In the genomic region with DNA sequence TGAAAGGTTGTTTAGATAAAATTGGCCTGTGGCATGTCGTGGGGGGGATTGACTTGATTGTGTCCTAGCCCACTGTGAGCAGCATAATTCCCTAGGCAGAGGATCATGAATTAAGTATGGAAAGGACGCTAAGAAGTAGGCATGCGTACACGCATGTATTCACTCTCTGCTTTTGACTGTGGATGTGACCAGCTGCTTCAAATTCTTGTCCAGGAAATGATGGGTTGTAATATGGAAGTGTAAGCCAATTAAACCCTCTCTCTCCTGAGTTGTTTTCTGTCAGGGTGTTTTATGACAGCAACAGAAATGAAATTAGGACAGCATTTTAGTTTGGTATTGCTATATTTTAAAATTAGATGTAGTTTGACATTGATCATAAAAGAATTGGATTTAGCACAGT, we compare ENCODE assay signal across 28 mouse cellular contexts. TPM values are rescaled to one million over a fixed set of nuclear protein-coding genes. Genes with fewer than 3 reads are reported as not detected.
DNase-seq lines count a peak whose midpoint lies in the region; ATAC-seq and TF ChIP-seq lines count a peak whose summit lies in the region.
"Had no signal": no experiment of that assay in that cellular context is flagged by ENCODE, and none has a peak within 500 bp of the region (broad histone marks: within the 10 kb centered on the region; RNA-seq: fewer than 3 reads in every experiment).

No protein-coding gene starts in this region.

- H3K27me3 ChIP-seq in forebrain, embryonic 14.5 days (replicated peaks; ENCODE audit: control insufficient read depth, insufficient read depth, low read length): no peaks in the 10 kb centered on the region
- H3K27me3 ChIP-seq in forebrain, embryonic 12.5 days: no peaks in the 10 kb centered on the region
- H3K27me3 ChIP-seq in forebrain, postnatal 0 days (ENCODE audit: insufficient read depth, low read length): no peaks in the 10 kb centered on the region
- no peaks in the 10 kb centered on the region for H3K27me3 ChIP-seq in forebrain, embryonic 10.5 days (ENCODE audit: poor library complexity, severe bottlenecking)
- H3K27me3 ChIP-seq in kidney, postnatal 0 days (ENCODE audit: insufficient read depth, low read length): no peaks in the 10 kb centered on the region
- no peaks in the 10 kb centered on the region for H3K27me3 ChIP-seq in kidney, adult 2 months (replicated peaks; ENCODE audit: control insufficient read depth, insufficient read depth, low read length)
- H3K27me3 ChIP-seq: embryonic facial prominence, embryonic 12.5 days; embryonic facial prominence, embryonic 15.5 days; hindbrain, embryonic 12.5 days; hindbrain, embryonic 15.5 days had no signal

- TF ChIP-seq CTCF in forebrain, postnatal 0 days (IDR thresholded peaks at IDR 0.05; ENCODE audit: low read depth): no peak
- TF ChIP-seq CTCF in kidney, postnatal 0 days (IDR thresholded peaks at IDR 0.05; ENCODE audit: low read depth): no peak
- TF ChIP-seq CTCF in kidney, adult 2 months (conservative IDR thresholded peaks at IDR 0.05; ENCODE audit: insufficient read depth, insufficient read length, low read depth, low read length): no peak

- H3K36me3 ChIP-seq in forebrain, embryonic 14.5 days (ENCODE audit: control insufficient read depth, insufficient read depth, low read length): peaks cover 31% of the 10 kb centered on the region
- peaks cover 39% of the 10 kb centered on the region for H3K36me3 ChIP-seq in forebrain, embryonic 12.5 days (replicated peaks)
- peaks cover 9% of the 10 kb centered on the region; the same call in 1 of the 2 replicates for H3K36me3 ChIP-seq in forebrain, postnatal 0 days (ENCODE audit: insufficient read depth)
- peaks cover 49% of the 10 kb centered on the region for H3K36me3 ChIP-seq in forebrain, embryonic 10.5 days (replicated peaks)
- 0 out of 2 replicates have a peak, but pooled peaks cover 2% of the 10 kb centered on the region for H3K36me3 ChIP-seq in kidney, postnatal 0 days (ENCODE audit: insufficient read depth, low read length)
- H3K36me3 ChIP-seq in kidney, adult 2 months (ENCODE audit: control insufficient read depth, insufficient read depth, low read length): no peaks in the 10 kb centered on the region

- WGBS in forebrain, embryonic 14.5 days: 72% methylated on average over 4 of the region's 4 CpGs
- 92% methylated on average over 4 of the region's 4 CpGs for WGBS in forebrain, embryonic 12.5 days
- 64% methylated on average over 4 of the region's 4 CpGs for WGBS in forebrain, postnatal 0 days
- 87% methylated on average over 4 of the region's 4 CpGs for WGBS in forebrain, embryonic 10.5 days
- 88% methylated on average over 4 of the region's 4 CpGs for WGBS in kidney, postnatal 0 days
- WGBS in kidney, adult 2 months: 82% methylated on average over 4 of the region's 4 CpGs

- H3K9me3 ChIP-seq in forebrain, embryonic 14.5 days (replicated peaks; ENCODE audit: control insufficient read depth, low read length): no peaks in the 10 kb centered on the region
- H3K9me3 ChIP-seq in forebrain, embryonic 12.5 days: no peaks in the 10 kb centered on the region
- H3K9me3 ChIP-seq in forebrain, postnatal 0 days (ENCODE audit: low read length): no peaks in the 10 kb centered on the region
- no peaks in the 10 kb centered on the region for H3K9me3 ChIP-seq in forebrain, embryonic 10.5 days
- no peaks in the 10 kb centered on the region for H3K9me3 ChIP-seq in kidney, postnatal 0 days (replicated peaks; ENCODE audit: low read length)
- H3K9me3 ChIP-seq: embryonic facial prominence, embryonic 12.5 days; embryonic facial prominence, embryonic 15.5 days; heart, embryonic 10.5 days; hindbrain, embryonic 12.5 days; hindbrain, embryonic 15.5 days had no signal

- TF ChIP-seq POLR2A in kidney, adult 2 months (IDR thresholded peaks at IDR 0.05; ENCODE audit: low read depth, low read length): no peak

- peak; percentile 39 for DNase-seq in forebrain, embryonic 14.5 days (ENCODE audit: low spot score)
- DNase-seq in forebrain, postnatal 0 days: peak; percentile 53
- DNase-seq in forebrain, embryonic 10.5 days (ENCODE audit: extremely low spot score, low spot score): no peak
- peak; percentile 18 for DNase-seq in kidney, postnatal 0 days (ENCODE audit: low spot score)
- no peak for DNase-seq in kidney, adult 2 months
- DNase-seq: adrenal gland, adult 8-10 months; adrenal gland, postnatal 25 days; cerebellum, adult 11 months; cerebellum, adult 2 months; cerebellum, adult 9-11 months; cerebellum, postnatal 25 days; gastrocnemius, postnatal 25 days; heart, adult 18-20 months; kidney, adult 8-10 months had no signal

- no peak overlapping the region for H3K9ac ChIP-seq in forebrain, embryonic 14.5 days (ENCODE audit: low read length)
- H3K9ac ChIP-seq in forebrain, embryonic 12.5 days: no peak overlapping the region
- H3K9ac ChIP-seq in forebrain, postnatal 0 days: no peak overlapping the region
- no peak overlapping the region for H3K9ac ChIP-seq in kidney, postnatal 0 days (ENCODE audit: low read depth, low read length)
- H3K9ac ChIP-seq: embryonic facial prominence, embryonic 12.5 days; embryonic facial prominence, embryonic 15.5 days; hindbrain, embryonic 12.5 days; hindbrain, embryonic 15.5 days had no signal

- ATAC-seq in forebrain, embryonic 14.5 days: no peak
- ATAC-seq in forebrain, embryonic 12.5 days (ENCODE audit: low FRiP score): no peak
- peak; percentile 40 for ATAC-seq in forebrain, postnatal 0 days
- ATAC-seq in kidney, postnatal 0 days (replicated peaks; ENCODE audit: low FRiP score, low read depth): no peak
- ATAC-seq: activated CD4-positive, CD25-positive, alpha-beta regulatory T cell, adult 4 months; intestine, postnatal 0 days had no signal

- H3K4me1 ChIP-seq in forebrain, embryonic 14.5 days (ENCODE audit: control insufficient read depth, insufficient read depth, low read length): 0 out of 2 replicates have a peak, but pooled peaks cover 2% of the 10 kb centered on the region
- H3K4me1 ChIP-seq in forebrain, embryonic 12.5 days: no peaks in the 10 kb centered on the region
- H3K4me1 ChIP-seq in forebrain, postnatal 0 days (ENCODE audit: insufficient read depth): no peaks in the 10 kb centered on the region
- no peaks in the 10 kb centered on the region for H3K4me1 ChIP-seq in forebrain, embryonic 10.5 days
- no peaks in the 10 kb centered on the region for H3K4me1 ChIP-seq in kidney, postnatal 0 days (replicated peaks; ENCODE audit: insufficient read depth, low read length)
- H3K4me1 ChIP-seq in kidney, adult 2 months (ENCODE audit: control insufficient read depth, insufficient read depth, low read length): no peaks in the 10 kb centered on the region
- H3K4me1 ChIP-seq: embryonic facial prominence, embryonic 12.5 days; hindbrain, embryonic 12.5 days had no signal

- no peak overlapping the region for H3K4me2 ChIP-seq in forebrain, embryonic 14.5 days (ENCODE audit: low read length)
- H3K4me2 ChIP-seq in forebrain, embryonic 12.5 days: no peak overlapping the region
- H3K4me2 ChIP-seq in forebrain, postnatal 0 days (ENCODE audit: low read depth): no peak overlapping the region
- H3K4me2 ChIP-seq in kidney, postnatal 0 days (ENCODE audit: low read length): no peak overlapping the region
- H3K4me2 ChIP-seq: embryonic facial prominence, embryonic 12.5 days; embryonic facial prominence, embryonic 15.5 days; hindbrain, embryonic 12.5 days; hindbrain, embryonic 15.5 days had no signal

- H3K27ac ChIP-seq in forebrain, embryonic 14.5 days (ENCODE audit: low read depth, low read length): peak overlapping the region; percentile 23; the same call in 1 of the 2 replicates
- H3K27ac ChIP-seq in forebrain, embryonic 12.5 days: no peak overlapping the region
- H3K27ac ChIP-seq in forebrain, postnatal 0 days (ENCODE audit: low read depth, low read length): no peak overlapping the region
- no peak overlapping the region for H3K27ac ChIP-seq in forebrain, embryonic 10.5 days
- no peak overlapping the region for H3K27ac ChIP-seq in kidney, postnatal 0 days
- no peak overlapping the region for H3K27ac ChIP-seq in kidney, adult 2 months (ENCODE audit: insufficient read depth, low read depth, low read length)
- H3K27ac ChIP-seq: embryonic facial prominence, embryonic 12.5 days; embryonic facial prominence, embryonic 15.5 days; heart, embryonic 10.5 days; hindbrain, embryonic 12.5 days; hindbrain, embryonic 15.5 days had no signal

- H3K4me3 ChIP-seq in forebrain, embryonic 14.5 days (ENCODE audit: low read depth, low read length): no peak overlapping the region
- H3K4me3 ChIP-seq in forebrain, embryonic 12.5 days (replicated peaks): no peak overlapping the region
- no peak overlapping the region for H3K4me3 ChIP-seq in forebrain, postnatal 0 days (ENCODE audit: low read depth, low read length)
- H3K4me3 ChIP-seq in forebrain, embryonic 10.5 days: no peak overlapping the region
- H3K4me3 ChIP-seq in kidney, postnatal 0 days (replicated peaks; ENCODE audit: low read depth, low read length): no peak overlapping the region
- no peak overlapping the region for H3K4me3 ChIP-seq in kidney, adult 2 months (ENCODE audit: insufficient read depth, low read depth, low read length)
- H3K4me3 ChIP-seq: embryonic facial prominence, embryonic 12.5 days; embryonic facial prominence, embryonic 15.5 days; heart, embryonic 10.5 days; hindbrain, embryonic 12.5 days; hindbrain, embryonic 15.5 days had no signal

RNA-seq across cellular contexts. Expression of a gene that starts 39.9 kb away (rescaled TPM):
- not detected in 2 replicates for polyA plus RNA-seq in forebrain, embryonic 14.5 days (2014; fragmentation: Nextera tagmentation; extraction: Ambion mirVana)
- 0.15 and 0.31 TPM in 2 replicates for polyA plus RNA-seq in forebrain, embryonic 12.5 days (2016; fragmentation: Nextera tagmentation; extraction: Ambion mirVana)
- total RNA-seq in forebrain, postnatal 0 days (2014; rRNA removed): not detected in 2 replicates
- not detected in 2 replicates for polyA plus RNA-seq in forebrain, postnatal 0 days (2015; fragmentation: Nextera tagmentation; extraction: Ambion mirVana)
- not detected in 2 replicates for polyA plus RNA-seq in forebrain, embryonic 10.5 days (2016; fragmentation: Nextera tagmentation; extraction: Ambion mirVana)
- not detected in 2 replicates for polyA plus RNA-seq in kidney, postnatal 0 days (2015; fragmentation: Nextera tagmentation; extraction: Ambion mirVana)
- polyA plus RNA-seq in kidney, adult 2 months (2012; rRNA removed): 0.06 TPM in 1 of 2 replicates, not detected in the other
- total RNA-seq: adrenal gland, adult 8-10 months; adrenal gland, postnatal 25 days; common myeloid progenitor, adult 5-6 weeks; ES-E14; gastrocnemius, adult 18-20 months; gastrocnemius, postnatal 25 days; hematopoietic stem cell, adult 5-6 weeks had no signal
- polyA plus RNA-seq: activated CD4-positive, CD25-positive, alpha-beta regulatory T cell, adult 4 months; cerebellum, adult 2 months; gonadal fat pad, adult 2 months; hindbrain, embryonic 12.5 days; intestine, embryonic 14.5 days; intestine, postnatal 0 days had no signal

RNA-seq across cellular contexts. Expression of a gene that starts 41.0 kb away (rescaled TPM):
- 16.0 and 16.6 TPM in 2 replicates for polyA plus RNA-seq in forebrain, embryonic 14.5 days (2014; fragmentation: Nextera tagmentation; extraction: Ambion mirVana)
- polyA plus RNA-seq in forebrain, embryonic 12.5 days (2016; fragmentation: Nextera tagmentation; extraction: Ambion mirVana): 23.3 and 30.8 TPM in 2 replicates
- 61.9 and 69.0 TPM in 2 replicates for total RNA-seq in forebrain, postnatal 0 days (2014; rRNA removed)
- 11.3 and 12.9 TPM in 2 replicates for polyA plus RNA-seq in forebrain, postnatal 0 days (2015; fragmentation: Nextera tagmentation; extraction: Ambion mirVana)
- polyA plus RNA-seq in forebrain, embryonic 10.5 days (2016; fragmentation: Nextera tagmentation; extraction: Ambion mirVana): 9.7 and 10.5 TPM in 2 replicates
- polyA plus RNA-seq in kidney, postnatal 0 days (2015; fragmentation: Nextera tagmentation; extraction: Ambion mirVana): 11.7 and 12.4 TPM in 2 replicates
- 30.2 and 34.2 TPM in 2 replicates for polyA plus RNA-seq in kidney, adult 2 months (2012; rRNA removed)

RNA-seq across cellular contexts. Expression of a gene that starts 58.8 kb away (rescaled TPM):
- polyA plus RNA-seq in forebrain, embryonic 14.5 days (2014; fragmentation: Nextera tagmentation; extraction: Ambion mirVana): 32.6 and 42.0 TPM in 2 replicates
- 82.6 and 83.1 TPM in 2 replicates for polyA plus RNA-seq in forebrain, embryonic 12.5 days (2016; fragmentation: Nextera tagmentation; extraction: Ambion mirVana)
- 9.5 and 10.5 TPM in 2 replicates for total RNA-seq in forebrain, postnatal 0 days (2014; rRNA removed)
- 6.5 and 7.0 TPM in 2 replicates for polyA plus RNA-seq in forebrain, postnatal 0 days (2015; fragmentation: Nextera tagmentation; extraction: Ambion mirVana)
- polyA plus RNA-seq in forebrain, embryonic 10.5 days (2016; fragmentation: Nextera tagmentation; extraction: Ambion mirVana): 115 and 117 TPM in 2 replicates
- polyA plus RNA-seq in kidney, postnatal 0 days (2015; fragmentation: Nextera tagmentation; extraction: Ambion mirVana): 19.0 and 20.4 TPM in 2 replicates
- 1.6 and 1.7 TPM in 2 replicates for polyA plus RNA-seq in kidney, adult 2 months (2012; rRNA removed)
- total RNA-seq: gastrocnemius, adult 18-20 months had no signal

Comparison
In these comparisons a context has a peak if more than half of its experiments do, and no peak if none do; other contexts are left out.
1. DNase-seq: peak in forebrain, embryonic 14.5 days (single experiment), forebrain, postnatal 0 days (single experiment) and kidney, postnatal 0 days (single experiment); none in forebrain, embryonic 10.5 days (single experiment) and kidney, adult 2 months (single experiment).